In the genomic region with DNA sequence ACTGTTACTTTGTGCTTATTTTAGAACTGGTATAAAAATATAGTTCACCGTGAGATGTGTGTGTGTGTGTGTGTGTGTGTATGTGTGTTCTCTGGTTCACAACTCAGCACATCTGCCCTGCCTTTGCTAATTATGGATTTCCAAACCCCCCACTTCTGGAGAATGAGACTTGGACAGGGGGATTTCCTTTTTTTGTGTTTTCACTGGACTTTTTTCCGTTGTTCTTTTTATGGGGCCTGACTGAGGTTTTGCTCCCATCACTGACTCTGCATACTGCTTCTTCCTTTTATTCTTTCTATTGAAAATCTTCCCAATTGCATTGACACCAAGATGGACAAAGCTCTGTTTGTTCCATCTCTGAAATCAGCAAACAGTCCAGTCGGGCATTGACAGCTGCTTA, we compare ENCODE assay signal across 22 mouse cellular contexts.
A peak's percentile ranks its signal among the peaks of the same experiment; 100 is the strongest.
DNase-seq lines count a peak whose midpoint lies in the region; ATAC-seq and TF ChIP-seq lines count a peak whose summit lies in the region.
"Had no signal": no experiment of that assay in that cellular context is flagged by ENCODE, and none has a peak within 500 bp of the region (broad histone marks: within the 10 kb centered on the region; RNA-seq: fewer than 3 reads in every experiment).

No protein-coding gene starts in this region.

- TF ChIP-seq CTCF in CH12.LX (conservative IDR thresholded peaks at IDR 0.05 in 1 of 2, IDR thresholded peaks at IDR 0.05 in 1 of 2; ENCODE audit: low read depth in 2 of 2, low read length in 2 of 2), result no peak
- TF ChIP-seq CTCF in forebrain, postnatal 0 days (IDR thresholded peaks at IDR 0.05; ENCODE audit: low read depth), result no peak

- H3K4me1 ChIP-seq in hindbrain, embryonic 10.5 days (replicated peaks), result peaks cover 48% of the 10 kb centered on the region
- peaks cover 10% of the 10 kb centered on the region; the same call in 1 of the 2 replicates for H3K4me1 ChIP-seq in hindbrain, embryonic 12.5 days
- H3K4me1 ChIP-seq in midbrain, embryonic 11.5 days (ENCODE audit: control insufficient read depth, insufficient read depth, low read length), result peaks cover 9% of the 10 kb centered on the region; the same call in 1 of the 2 replicates
- H3K4me1 ChIP-seq in midbrain, embryonic 14.5 days (ENCODE audit: control insufficient read depth, insufficient read depth, low read length), result 0 out of 2 replicates have a peak, but pooled peaks cover 3% of the 10 kb centered on the region
- H3K4me1 ChIP-seq in CH12.LX (ENCODE audit: control insufficient read depth in 1 of 2, insufficient read depth in 2 of 2), result peaks cover 0 to 8% of the 10 kb centered on the region in 2 experiments; a peak in 1 of 4 replicates
- H3K4me1 ChIP-seq in forebrain, postnatal 0 days (ENCODE audit: insufficient read depth), result no peaks in the 10 kb centered on the region
- H3K4me1 ChIP-seq: forebrain, embryonic 15.5 days had no signal

- no peak overlapping the region for H3K4me3 ChIP-seq in hindbrain, embryonic 10.5 days
- no peak overlapping the region for H3K4me3 ChIP-seq in hindbrain, embryonic 12.5 days
- no peak overlapping the region for H3K4me3 ChIP-seq in midbrain, embryonic 11.5 days (ENCODE audit: low read depth, low read length)
- no peak overlapping the region for H3K4me3 ChIP-seq in midbrain, embryonic 14.5 days (replicated peaks; ENCODE audit: low read depth, low read length)
- H3K4me3 ChIP-seq in CH12.LX (replicated peaks in 1 of 3; ENCODE audit: low read depth in 2 of 3, low read length in 2 of 3, poor library complexity in 1 of 3), result no peak overlapping the region
- H3K4me3 ChIP-seq in forebrain, postnatal 0 days (ENCODE audit: low read depth, low read length), result no peak overlapping the region
- H3K4me3 ChIP-seq: embryonic facial prominence, embryonic 10.5 days; embryonic facial prominence, embryonic 12.5 days; forebrain, embryonic 13.5 days; forebrain, embryonic 15.5 days had no signal

- peaks cover 27% of the 10 kb centered on the region for H3K27me3 ChIP-seq in hindbrain, embryonic 10.5 days (ENCODE audit: insufficient read depth, poor library complexity, severe bottlenecking)
- no peaks in the 10 kb centered on the region for H3K27me3 ChIP-seq in hindbrain, embryonic 12.5 days
- peaks cover 3% of the 10 kb centered on the region for H3K27me3 ChIP-seq in midbrain, embryonic 11.5 days (ENCODE audit: control insufficient read depth, insufficient read depth, low read length)
- peaks cover 8% of the 10 kb centered on the region; the same call in 1 of the 2 replicates for H3K27me3 ChIP-seq in midbrain, embryonic 14.5 days (ENCODE audit: control insufficient read depth, insufficient read depth, low read length)
- H3K27me3 ChIP-seq in CH12.LX (replicated peaks), result no peaks in the 10 kb centered on the region
- no peaks in the 10 kb centered on the region for H3K27me3 ChIP-seq in forebrain, postnatal 0 days (ENCODE audit: insufficient read depth, low read length)
- H3K27me3 ChIP-seq: embryonic facial prominence, embryonic 12.5 days; forebrain, embryonic 15.5 days had no signal

- H3K9me3 ChIP-seq in hindbrain, embryonic 10.5 days, result no peaks in the 10 kb centered on the region
- no peaks in the 10 kb centered on the region for H3K9me3 ChIP-seq in hindbrain, embryonic 12.5 days (replicated peaks)
- H3K9me3 ChIP-seq in midbrain, embryonic 11.5 days (ENCODE audit: control insufficient read depth, low read length), result no peaks in the 10 kb centered on the region
- no peaks in the 10 kb centered on the region for H3K9me3 ChIP-seq in midbrain, embryonic 14.5 days (ENCODE audit: control insufficient read depth, low read length)
- no peaks in the 10 kb centered on the region for H3K9me3 ChIP-seq in CH12.LX (replicated peaks; ENCODE audit: low read length)
- H3K9me3 ChIP-seq in forebrain, postnatal 0 days (ENCODE audit: low read length), result no peaks in the 10 kb centered on the region
- H3K9me3 ChIP-seq: embryonic facial prominence, embryonic 10.5 days; embryonic facial prominence, embryonic 12.5 days; forebrain, embryonic 13.5 days; forebrain, embryonic 15.5 days had no signal

- in situ Hi-C loops in CH12.LX (cut with MboI; ENCODE audit: low pct_ligation_motif_present, low pct_unique_long_range_greater_than_20kb, low sequenced_read_pairs), result no loop called here

- TF ChIP-seq POLR2A in CH12.LX (IDR thresholded peaks at IDR 0.05; ENCODE audit: low read depth, low read length), result no peak

- H3K79me2 ChIP-seq in CH12.LX (replicated peaks; ENCODE audit: control insufficient read depth, extremely low read depth, insufficient read depth, poor library complexity, severe bottlenecking), result no peaks in the 10 kb centered on the region

- TF ChIP-seq RAD21 in CH12.LX (IDR thresholded peaks at IDR 0.05; ENCODE audit: low read depth, low read length), result no peak

- peak; percentile 59; the same call in 1 of the 2 replicates for TF ChIP-seq EP300 in CH12.LX (IDR thresholded peaks at IDR 0.05; ENCODE audit: low read length)

- DNase-seq in hindbrain, embryonic 10.5 days (ENCODE audit: low spot score), result no peak
- peak; percentile 87 for DNase-seq in midbrain, embryonic 11.5 days (ENCODE audit: low spot score, missing footprints)
- no peak for DNase-seq in midbrain, embryonic 14.5 days
- no peak for DNase-seq in CH12.LX (ENCODE audit: extremely low read depth)
- peak; percentile 24 for DNase-seq in retina, embryonic 14.5 days (ENCODE audit: low spot score)
- DNase-seq in ovary, adult 18-20 months (ENCODE audit: low spot score), result no peak
- DNase-seq in forebrain, postnatal 0 days, result no peak
- DNase-seq: adrenal gland, adult 2 months; adrenal gland, postnatal 10 days; adrenal gland, postnatal 25 days; B cell, adult 2 months; cerebellum, adult 11-12 months; cerebellum, adult 2 months; cerebellum, adult 9-10 months; cerebellum, postnatal 10 days; cerebellum, postnatal 25 days had no signal

- no peak for ATAC-seq in hindbrain, embryonic 12.5 days (ENCODE audit: low FRiP score)
- no peak for ATAC-seq in midbrain, embryonic 11.5 days (ENCODE audit: low FRiP score)
- no peak for ATAC-seq in midbrain, embryonic 14.5 days (ENCODE audit: low FRiP score, low TSS enrichment)
- ATAC-seq in forebrain, postnatal 0 days, result no peak
- ATAC-seq: CD4-positive, CD25-positive, alpha-beta regulatory T cell, adult 4 months; forebrain, embryonic 13.5 days; forebrain, embryonic 15.5 days had no signal

- no peak overlapping the region for H3K9ac ChIP-seq in hindbrain, embryonic 12.5 days
- no peak overlapping the region for H3K9ac ChIP-seq in midbrain, embryonic 11.5 days (ENCODE audit: low read length)
- H3K9ac ChIP-seq in midbrain, embryonic 14.5 days (replicated peaks; ENCODE audit: low read length), result no peak overlapping the region
- peak overlapping the region; percentile 1; the same call in 1 of the 2 replicates for H3K9ac ChIP-seq in CH12.LX (ENCODE audit: insufficient read depth, low read depth)
- H3K9ac ChIP-seq in forebrain, postnatal 0 days, result no peak overlapping the region
- H3K9ac ChIP-seq: embryonic facial prominence, embryonic 12.5 days; forebrain, embryonic 13.5 days; forebrain, embryonic 15.5 days had no signal

- H3K4me2 ChIP-seq in hindbrain, embryonic 12.5 days (replicated peaks), result no peak overlapping the region
- no peak overlapping the region for H3K4me2 ChIP-seq in midbrain, embryonic 11.5 days
- H3K4me2 ChIP-seq in midbrain, embryonic 14.5 days (ENCODE audit: low read length), result no peak overlapping the region
- H3K4me2 ChIP-seq in CH12.LX (ENCODE audit: insufficient read depth, low read depth, poor library complexity, severe bottlenecking), result no peak overlapping the region; the same call in 1 of the 2 replicates
- no peak overlapping the region for H3K4me2 ChIP-seq in forebrain, postnatal 0 days (ENCODE audit: low read depth)
- H3K4me2 ChIP-seq: embryonic facial prominence, embryonic 12.5 days; forebrain, embryonic 13.5 days; forebrain, embryonic 15.5 days had no signal

- 53% methylated on average over 3 of the region's 3 CpGs for WGBS in hindbrain, embryonic 10.5 days
- 38% methylated on average over 3 of the region's 3 CpGs for WGBS in hindbrain, embryonic 12.5 days
- 44% methylated on average over 3 of the region's 3 CpGs for WGBS in midbrain, embryonic 11.5 days
- WGBS in midbrain, embryonic 14.5 days, result 37% methylated on average over 3 of the region's 3 CpGs
- WGBS in forebrain, postnatal 0 days, result 35% methylated on average over 3 of the region's 3 CpGs

- dilution Hi-C loops in CH12.LX (cut with MboI; ENCODE audit: extremely low pct_ligation_motif_present, extremely low pct_unique_long_range_greater_than_20kb, low sequenced_read_pairs), result no loop called here

- peak overlapping the region; percentile 18 for H3K27ac ChIP-seq in hindbrain, embryonic 10.5 days
- no peak overlapping the region for H3K27ac ChIP-seq in hindbrain, embryonic 12.5 days
- no peak overlapping the region for H3K27ac ChIP-seq in midbrain, embryonic 11.5 days (ENCODE audit: low read depth, low read length)
- no peak overlapping the region for H3K27ac ChIP-seq in midbrain, embryonic 14.5 days (replicated peaks; ENCODE audit: low read depth, low read length)
- no peak overlapping the region for H3K27ac ChIP-seq in CH12.LX (ENCODE audit: insufficient read depth, low read depth)
- H3K27ac ChIP-seq in forebrain, postnatal 0 days (ENCODE audit: low read depth, low read length), result no peak overlapping the region
- H3K27ac ChIP-seq: embryonic facial prominence, embryonic 10.5 days; embryonic facial prominence, embryonic 12.5 days; forebrain, embryonic 13.5 days; forebrain, embryonic 15.5 days had no signal

- no peaks in the 10 kb centered on the region for H3K36me3 ChIP-seq in hindbrain, embryonic 10.5 days
- no peaks in the 10 kb centered on the region for H3K36me3 ChIP-seq in hindbrain, embryonic 12.5 days
- no peaks in the 10 kb centered on the region for H3K36me3 ChIP-seq in midbrain, embryonic 11.5 days (ENCODE audit: control insufficient read depth, insufficient read depth, low read length)
- no peaks in the 10 kb centered on the region for H3K36me3 ChIP-seq in midbrain, embryonic 14.5 days (ENCODE audit: control insufficient read depth, insufficient read depth, low read length)
- H3K36me3 ChIP-seq in CH12.LX (replicated peaks in 1 of 2; ENCODE audit: control insufficient read depth in 1 of 2, insufficient read depth in 1 of 2, low read length in 1 of 2), result no peaks in the 10 kb centered on the region
- no peaks in the 10 kb centered on the region for H3K36me3 ChIP-seq in forebrain, postnatal 0 days (ENCODE audit: insufficient read depth)
- H3K36me3 ChIP-seq: embryonic facial prominence, embryonic 10.5 days; embryonic facial prominence, embryonic 12.5 days; forebrain, embryonic 15.5 days had no signal

TF ChIP-seq in CH12.LX, 34 proteins besides CTCF, POLR2A, EP300 and RAD21 (continues in another document):
- TF ChIP-seq SMC3 (IDR thresholded peaks at IDR 0.05; ENCODE audit: low read depth, low read length) (no peak), KAT2A (IDR thresholded peaks at IDR 0.05; ENCODE audit: insufficient replicate concordance, low read length) (no peak), MEF2A (IDR thresholded peaks at IDR 0.05; ENCODE audit: borderline replicate concordance, low read depth, low read length) (peak; percentile 69), ZC3H11A (IDR thresholded peaks at IDR 0.05; ENCODE audit: low read depth, low read length) (no peak), IRF4 (IDR thresholded peaks at IDR 0.05; ENCODE audit: low read depth, low read length) (no peak), ETS1 (conservative IDR thresholded peaks at IDR 0.05; ENCODE audit: low read depth, low read length) (no peak), UBTF (IDR thresholded peaks at IDR 0.05; ENCODE audit: low read depth, low read length) (no peak)

Comparison
In these comparisons a context has a peak if more than half of its experiments do, and no peak if none do; other contexts are left out.
1. DNase-seq: peak in midbrain, embryonic 11.5 days (single experiment) and retina, embryonic 14.5 days (single experiment); none in hindbrain, embryonic 10.5 days (single experiment), midbrain, embryonic 14.5 days (single experiment), CH12.LX (single experiment), ovary, adult 18-20 months (single experiment) and forebrain, postnatal 0 days (single experiment).